Mouse (Mus musculus) layer of hippocampus, adult 8-10 months (tissue): ENCODE data around the gene Pkd1l1. TPM values are rescaled to one million over a fixed set of nuclear protein-coding genes. Genes with fewer than 3 reads are reported as not detected.

Experiments used
- DNase-seq, 2 experiments: peaks; one replicate each; pipeline ENCODE4 v3.0.0; 2022; ENCODE audit warnings: low spot score in 2 of 2
- total RNA-seq, 4 experiments: library from RNA; stranded (reverse); gene quantifications; 2 replicates each; pipeline ENCODE4 v1.2.4; 2022

The Pkd1l1 gene
- total RNA-seq, result under 1 TPM; 0.06 to 0.51 (median 0.10) TPM

DNA sequence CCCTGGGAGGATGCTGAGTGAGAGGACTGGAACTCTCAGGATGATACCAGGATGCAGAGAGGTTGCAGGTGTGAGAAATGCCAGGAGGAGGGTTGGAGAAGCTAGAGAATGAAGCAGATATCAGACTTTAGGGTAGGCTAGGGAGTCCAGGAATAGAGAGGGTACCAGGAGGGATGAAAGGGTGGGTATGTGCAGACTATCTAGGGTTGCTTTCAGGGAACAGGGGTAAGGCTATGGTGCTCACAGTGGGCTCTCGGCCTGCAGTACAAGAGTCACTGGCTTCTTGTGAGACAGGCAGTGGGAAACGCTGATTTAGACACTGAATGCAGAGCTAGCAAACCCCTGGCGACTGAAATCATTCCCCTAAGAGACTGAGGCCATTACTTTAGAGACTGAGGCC is at the start of gene Pkd1l1:
Gene Pkd1l1, minus strand, starts transcription at position 101 of the 400 bp plus-strand sequence.
- DNase-seq, result no peak

- no peak for DNase-seq
Observed at GRCm38 (mm10) chr11:9020207-9020606, 47.1 kb upstream of the Pkd1l1 start.

DNA sequence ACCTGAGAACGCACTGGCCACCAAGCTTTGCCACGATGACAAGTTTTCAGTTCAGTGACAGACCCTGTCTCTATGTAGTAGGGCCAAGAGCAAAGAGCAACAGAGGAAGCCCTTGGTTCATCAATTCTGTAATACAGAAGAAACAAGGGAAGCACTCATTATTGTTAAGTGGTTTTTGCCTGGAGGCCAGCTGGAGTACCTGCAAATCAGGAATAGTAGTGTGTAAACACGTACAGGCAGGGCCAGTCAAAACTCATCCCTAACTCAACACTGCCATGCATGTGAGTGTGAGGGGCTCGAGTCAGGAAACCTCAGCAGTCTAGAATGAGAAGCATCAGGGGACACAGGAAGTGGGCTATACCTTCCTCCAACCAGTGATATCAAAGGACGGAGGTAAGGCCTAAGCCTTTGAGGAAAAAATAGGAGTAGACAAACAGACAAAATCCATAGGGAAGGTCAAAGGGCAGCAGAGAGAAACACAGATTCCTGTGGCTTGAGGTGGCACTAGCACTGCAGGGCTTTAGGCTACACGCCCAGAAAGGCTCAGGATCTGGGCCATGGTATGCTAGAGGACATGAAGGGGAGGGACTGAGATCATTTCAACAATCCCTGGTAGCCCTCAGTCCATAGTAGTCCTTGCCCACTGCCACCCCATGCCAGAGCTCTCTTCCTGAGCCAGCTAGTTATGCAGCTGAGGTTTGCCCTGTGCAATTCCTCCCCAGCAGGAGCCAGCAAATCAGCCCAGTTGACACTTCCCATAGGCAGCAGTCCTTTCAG is 45.6 kb upstream of the Pkd1l1 start:
- no peak for DNase-seq

DNA sequence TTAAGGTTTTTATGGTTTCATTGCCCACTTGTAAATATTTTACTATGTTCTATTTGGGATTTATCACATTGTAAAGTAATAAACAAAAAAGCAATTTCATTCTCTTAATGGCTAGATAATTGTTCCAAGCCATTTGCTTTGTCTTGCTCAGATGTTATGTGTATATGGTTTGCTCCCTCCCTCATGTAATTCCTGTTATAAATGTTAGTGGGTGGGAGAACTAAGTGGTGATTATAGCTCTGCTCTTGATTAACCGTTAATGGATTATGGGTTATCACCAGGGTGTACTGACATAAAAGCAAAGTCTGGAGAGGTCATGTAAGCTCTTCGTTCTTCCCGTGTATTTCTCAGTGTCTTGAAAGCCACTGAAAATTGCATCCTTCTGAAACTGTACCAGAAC is 41.7 kb upstream of the Pkd1l1 start:
- no peak for DNase-seq

- DNase-seq, result no peak
Observed at GRCm38 (mm10) chr11:9011348-9011747, 38.3 kb upstream of the Pkd1l1 start.

GRCm38 (mm10) chr11:9010853-9011339 is 37.8 kb upstream of the Pkd1l1 start, which contains the start of gene Hus1:
Gene Hus1, minus strand, starts transcription at chr11:9011191.
- DNase-seq, result peak; percentile 47 to 78

- DNase-seq, result peak; percentile 5 to 7
Observed at GRCm38 (mm10) chr11:9010416-9010815, 37.4 kb upstream of the Pkd1l1 start.

- no peak for DNase-seq
Observed at GRCm38 (mm10) chr11:9008761-9009160, 35.7 kb upstream of the Pkd1l1 start.

DNA sequence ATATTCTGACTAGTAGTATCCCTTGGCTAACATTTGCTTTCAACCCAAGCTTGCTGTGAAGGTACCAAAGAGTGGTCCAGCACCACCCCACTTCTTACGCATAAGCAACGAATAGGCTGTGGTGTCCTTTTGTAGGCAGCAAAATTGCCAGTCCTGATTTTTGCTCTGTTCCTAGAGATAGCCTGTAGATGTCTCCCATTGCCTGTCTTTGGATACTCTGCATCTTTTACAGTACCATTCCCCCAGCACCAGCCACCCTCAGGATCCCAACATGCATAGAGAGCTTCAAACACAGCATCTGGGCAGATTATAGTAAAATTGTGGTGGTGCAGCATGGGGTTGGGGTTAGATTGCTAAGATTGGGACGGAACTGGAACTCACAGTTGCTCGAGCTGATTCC is 15.0 kb upstream of the Pkd1l1 start:
- DNase-seq, result peak in 1 of 2 experiments; percentile 5

- DNase-seq, result no peak
Observed at GRCm38 (mm10) chr11:8986058-8986457, 13.0 kb upstream of the Pkd1l1 start.

GRCm38 (mm10) chr11:8983237-8983861 is 10.3 kb upstream of the Pkd1l1 start:
- DNase-seq, result peak; percentile 23 to 69

GRCm38 (mm10) chr11:8978154-8978553 is 5.1 kb upstream of the Pkd1l1 start:
- no peak for DNase-seq

GRCm38 (mm10) chr11:8972093-8972492 is 973 bp downstream of the Pkd1l1 start:
- DNase-seq, result no peak

GRCm38 (mm10) chr11:8970509-8970908 is 2.6 kb downstream of the Pkd1l1 start:
- DNase-seq, result no peak

GRCm38 (mm10) chr11:8968094-8968493 is 5.0 kb downstream of the Pkd1l1 start:
- DNase-seq, result no peak

DNA sequence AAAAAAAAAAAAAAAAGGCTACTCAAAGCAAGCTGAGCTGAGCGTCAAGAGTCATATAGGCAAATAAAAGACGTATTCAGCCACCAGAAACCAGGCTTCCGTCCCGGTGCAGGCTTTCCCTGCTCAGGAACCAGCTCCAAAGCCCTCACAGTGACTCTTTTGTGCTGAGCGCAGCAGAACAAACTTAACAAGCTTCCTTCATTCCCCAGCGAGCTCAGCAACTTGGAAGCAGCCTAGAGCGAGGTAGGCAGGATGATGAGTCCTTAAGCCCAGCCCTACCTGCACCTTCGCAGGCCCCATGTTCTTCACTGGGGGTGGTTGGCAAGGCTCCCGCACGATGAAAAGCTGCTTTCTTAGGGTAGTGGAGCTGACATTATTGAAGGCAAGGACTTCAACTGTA is 14.5 kb downstream of the Pkd1l1 start:
- DNase-seq, result peak; percentile 29 to 39

DNA sequence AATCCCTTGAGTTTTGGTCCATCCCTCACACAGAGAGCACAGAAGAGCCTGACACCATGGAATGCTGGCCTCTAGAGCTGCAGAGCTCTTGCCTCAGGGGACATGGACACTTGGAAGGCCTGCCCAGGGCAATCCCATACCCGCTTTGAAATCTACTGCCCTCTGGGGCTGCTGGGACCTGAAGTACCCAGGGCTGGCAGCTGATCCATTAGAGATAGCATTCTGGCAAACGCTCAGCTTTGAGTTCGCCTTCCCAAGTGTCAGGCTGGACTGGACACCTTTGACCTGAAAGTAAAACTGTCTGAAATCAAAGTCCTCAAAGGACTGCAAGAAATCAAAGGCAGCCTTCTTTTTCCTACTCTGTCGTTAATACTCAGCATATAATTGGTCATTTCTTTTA is 15.0 kb downstream of the Pkd1l1 start:
- peak in 1 of 2 experiments; percentile 9 for DNase-seq

DNA sequence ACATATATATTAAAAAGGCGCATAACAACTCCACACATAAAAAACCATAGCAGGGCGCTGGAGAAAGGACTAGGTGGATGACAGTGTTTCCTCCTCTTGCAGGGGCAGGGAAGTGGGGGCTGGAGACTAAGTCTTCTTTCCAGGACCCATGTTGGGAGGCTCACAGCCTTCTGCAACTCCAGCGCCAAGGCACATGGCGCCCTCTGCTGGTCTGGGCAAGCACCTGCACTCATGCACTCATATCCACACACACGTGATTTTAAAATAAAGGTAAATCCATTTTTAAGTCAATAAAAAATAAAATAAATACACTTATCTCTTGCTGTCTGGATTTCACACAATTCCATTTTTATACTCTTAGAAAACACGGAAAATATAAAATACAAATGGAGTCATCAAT is 16.0 kb downstream of the Pkd1l1 start:
- DNase-seq, result no peak

- DNase-seq, result peak in 1 of 2 experiments; percentile 25
Observed at GRCm38 (mm10) chr11:8955678-8956077, 17.4 kb downstream of the Pkd1l1 start.

- DNase-seq, result no peak
Observed at GRCm38 (mm10) chr11:8949765-8950430, 23.2 kb downstream of the Pkd1l1 start.

GRCm38 (mm10) chr11:8948871-8949270 is 24.2 kb downstream of the Pkd1l1 start:
- DNase-seq, result no peak

- no peak for DNase-seq
Observed at GRCm38 (mm10) chr11:8944114-8944513, 29.0 kb downstream of the Pkd1l1 start.
